Mouse (Mus musculus) myocyte (in vitro differentiated cells): ENCODE data around the gene Hmcn2. TPM values are rescaled to one million over a fixed set of nuclear protein-coding genes. Genes with fewer than 3 reads are reported as not detected.

Source experiments
- H3K27me3 ChIP-seq: one replicate; pipeline ENCODE4 v1.6.1; 2011; ENCODE audit not compliant: control insufficient read depth, insufficient read depth, insufficient read length
- H3K36me3 ChIP-seq: one replicate; pipeline ENCODE4 v1.6.1; 2011; ENCODE audit not compliant: control insufficient read depth, insufficient read depth
- H3K4me2 ChIP-seq: one replicate; pipeline ENCODE4 v1.6.1; 2011; ENCODE audit warnings: low read depth, control low read depth
- H3K4me3 ChIP-seq: one replicate; pipeline ENCODE4 v1.5.1; 2011; ENCODE audit warnings: mild to moderate bottlenecking, control low read depth, moderate library complexity
- H3K79me2 ChIP-seq: one replicate; pipeline ENCODE4 v1.6.1; 2011; ENCODE audit not compliant: control insufficient read depth, insufficient read depth
- H3ac ChIP-seq: one replicate; pipeline ENCODE4 v1.6.1; 2011; ENCODE audit not compliant: control insufficient read depth, insufficient read length
- CEBPB ChIP-seq: IDR thresholded peaks from 2 replicates; pipeline ENCODE4 v1.6.1; 2011; ENCODE audit warnings: mild to moderate bottlenecking, moderate library complexity; ENCODE audit not compliant: poor library complexity, insufficient read depth, severe bottlenecking
- E2F4 ChIP-seq: IDR thresholded peaks from one replicate; pipeline ENCODE4 v1.6.1; 2011; ENCODE audit warnings: mild to moderate bottlenecking, control low read depth, moderate library complexity; ENCODE audit not compliant: insufficient read depth
- MAX ChIP-seq: IDR thresholded peaks from one replicate; pipeline ENCODE4 v1.6.1; 2011; ENCODE audit warnings: low read depth, mild to moderate bottlenecking, control low read depth
- MYOD1 ChIP-seq, 3 experiments: IDR thresholded peaks; one replicate each; pipeline ENCODE4 v1.6.1; 2011; ENCODE audit warnings: control low read depth in 2 of 3, low read depth in 2 of 3, mild to moderate bottlenecking in 2 of 3, moderate library complexity in 1 of 3; ENCODE audit not compliant: insufficient read length in 2 of 3, control insufficient read depth in 1 of 3
- MYOG ChIP-seq, 3 experiments: IDR thresholded peaks; one replicate each; pipeline ENCODE4 v1.6.1; 2011; ENCODE audit warnings: control low read depth in 2 of 3, low read depth in 2 of 3, mild to moderate bottlenecking in 2 of 3; ENCODE audit not compliant: insufficient read length in 2 of 3, control insufficient read depth in 1 of 3, insufficient read depth in 1 of 3
- POLR2A ChIP-seq: IDR thresholded peaks from one replicate; pipeline ENCODE4 v1.6.1; 2011; ENCODE audit warnings: low read depth, mild to moderate bottlenecking, control low read depth, moderate library complexity; ENCODE audit not compliant: insufficient read length
- POLR2AphosphoS2 ChIP-seq: IDR thresholded peaks from one replicate; pipeline ENCODE4 v1.6.1; 2011; ENCODE audit warnings: low read depth, control low read depth; ENCODE audit not compliant: insufficient read length
- REST ChIP-seq: IDR thresholded peaks from one replicate; pipeline ENCODE4 v1.6.1; 2011; ENCODE audit warnings: mild to moderate bottlenecking, control low read depth, moderate library complexity; ENCODE audit not compliant: insufficient read depth, insufficient read length
- SRF ChIP-seq: IDR thresholded peaks from one replicate; pipeline ENCODE4 v1.6.1; 2011; ENCODE audit warnings: low read depth; ENCODE audit not compliant: control insufficient read depth, insufficient read length
- TCF12 ChIP-seq: IDR thresholded peaks from one replicate; pipeline ENCODE4 v1.6.1; 2011; ENCODE audit warnings: mild to moderate bottlenecking, control low read depth; ENCODE audit not compliant: poor library complexity, insufficient read depth, severe bottlenecking
- TCF3 ChIP-seq: IDR thresholded peaks from one replicate; pipeline ENCODE4 v1.6.1; 2011; ENCODE audit warnings: low read depth, control low read depth; ENCODE audit not compliant: insufficient read length
- USF1 ChIP-seq: IDR thresholded peaks from one replicate; pipeline ENCODE4 v1.6.1; 2011; ENCODE audit warnings: low read depth, mild to moderate bottlenecking, control low read depth, moderate library complexity
- polyA plus RNA-seq: library from polyadenylated mRNA; unstranded; fragments of >200 nt; fragmentation: generic; extraction: Trizol; gene quantifications from one replicate; pipeline ENCODE4 v1.2.1, GENCODE M21; 2012; ENCODE audit warnings: missing spikeins

The Hmcn2 gene
- polyA plus RNA-seq = 2.6 TPM

GRCm38 (mm10) chr2:31314007-31314465 lies at the start of gene Hmcn2:
Gene Hmcn2 (plus strand): TSS chr2:31314415.
- H3K36me3 ChIP-seq = no peaks in the 10 kb centered on the region
- H3K27me3 ChIP-seq = peaks cover 92% of the 10 kb centered on the region
- TF ChIP-seq TCF3 (no peak), SRF (no peak), E2F4 (no peak), REST (no peak), CEBPB (no peak), MYOD1 (IDR thresholded peaks at IDR 0.05; ENCODE audit: control insufficient read depth in 1 of 3, insufficient read length in 2 of 3, low read depth in 2 of 3) (no peak)
- no peak within 1 kb of the TSS for H3ac ChIP-seq
- no peak within 1 kb of the TSS for H3K4me2 ChIP-seq
- H3K4me3 ChIP-seq = no peak within 1 kb of the TSS
- no peaks in the 10 kb centered on the region for H3K79me2 ChIP-seq

- TF ChIP-seq MYOD1 (IDR thresholded peaks at IDR 0.05; ENCODE audit: control insufficient read depth in 1 of 3, insufficient read length in 2 of 3, low read depth in 2 of 3) = no peak
- no peak for TF ChIP-seq POLR2AphosphoS2
- TF ChIP-seq MAX = no peak
- TF ChIP-seq SRF = no peak
- no peak for TF ChIP-seq E2F4
- TF ChIP-seq MYOG (IDR thresholded peaks at IDR 0.05; ENCODE audit: control insufficient read depth in 1 of 3, insufficient read depth in 1 of 3, insufficient read length in 2 of 3, low read depth in 2 of 3) = no peak
- no peak for TF ChIP-seq USF1
- no peak for TF ChIP-seq POLR2A
- no peak for TF ChIP-seq REST
- TF ChIP-seq TCF3 = no peak
- TF ChIP-seq CEBPB = no peak
- H3ac ChIP-seq = no peak overlapping the region
- peaks cover 34% of the 10 kb centered on the region for H3K79me2 ChIP-seq
- H3K36me3 ChIP-seq = no peaks in the 10 kb centered on the region
- no peak overlapping the region for H3K4me2 ChIP-seq
- H3K27me3 ChIP-seq = no peaks in the 10 kb centered on the region
- H3K4me3 ChIP-seq = no peak overlapping the region
These were observed 46.8 kb upstream of the Hmcn2 start for GRCm38 (mm10) chr2:31267447-31267846.

- no peak overlapping the region for H3K4me2 ChIP-seq
- H3K79me2 ChIP-seq = peaks cover 34% of the 10 kb centered on the region
- H3K4me3 ChIP-seq = no peak overlapping the region
- H3K27me3 ChIP-seq = no peaks in the 10 kb centered on the region
- no peak overlapping the region for H3ac ChIP-seq
- no peak for TF ChIP-seq TCF3
- no peak for TF ChIP-seq MYOG (IDR thresholded peaks at IDR 0.05; ENCODE audit: control insufficient read depth in 1 of 3, insufficient read depth in 1 of 3, insufficient read length in 2 of 3, low read depth in 2 of 3)
- no peak for TF ChIP-seq MYOD1 (IDR thresholded peaks at IDR 0.05; ENCODE audit: control insufficient read depth in 1 of 3, insufficient read length in 2 of 3, low read depth in 2 of 3)
- no peak for TF ChIP-seq USF1
- TF ChIP-seq TCF12 = no peak
- TF ChIP-seq REST = no peak
- no peak for TF ChIP-seq POLR2A
- no peak for TF ChIP-seq MAX
- TF ChIP-seq E2F4 = no peak
- H3K36me3 ChIP-seq = no peaks in the 10 kb centered on the region
These were observed 45.6 kb upstream of the Hmcn2 start for GRCm38 (mm10) chr2:31268631-31269030.

GRCm38 (mm10) chr2:31269188-31269587 lies 45.0 kb upstream of the Hmcn2 start:
- no peaks in the 10 kb centered on the region for H3K36me3 ChIP-seq
- TF ChIP-seq SRF = no peak
- no peak for TF ChIP-seq TCF3
- TF ChIP-seq MAX = no peak
- no peak for TF ChIP-seq POLR2A
- TF ChIP-seq REST = no peak
- no peak for TF ChIP-seq MYOG (IDR thresholded peaks at IDR 0.05; ENCODE audit: control insufficient read depth in 1 of 3, insufficient read depth in 1 of 3, insufficient read length in 2 of 3, low read depth in 2 of 3)
- no peak for TF ChIP-seq CEBPB
- TF ChIP-seq TCF12 = no peak
- TF ChIP-seq MYOD1 (IDR thresholded peaks at IDR 0.05; ENCODE audit: control insufficient read depth in 1 of 3, insufficient read length in 2 of 3, low read depth in 2 of 3) = no peak
- H3ac ChIP-seq = no peak overlapping the region
- H3K27me3 ChIP-seq = no peaks in the 10 kb centered on the region
- peaks cover 34% of the 10 kb centered on the region for H3K79me2 ChIP-seq
- no peak overlapping the region for H3K4me3 ChIP-seq
- H3K4me2 ChIP-seq = no peak overlapping the region

- no peak overlapping the region for H3ac ChIP-seq
- H3K4me3 ChIP-seq = no peak overlapping the region
- peaks cover 34% of the 10 kb centered on the region for H3K79me2 ChIP-seq
- no peaks in the 10 kb centered on the region for H3K27me3 ChIP-seq
- H3K36me3 ChIP-seq = no peaks in the 10 kb centered on the region
- TF ChIP-seq CEBPB = no peak
- no peak for TF ChIP-seq E2F4
- no peak for TF ChIP-seq MYOG (IDR thresholded peaks at IDR 0.05; ENCODE audit: control insufficient read depth in 1 of 3, insufficient read depth in 1 of 3, insufficient read length in 2 of 3, low read depth in 2 of 3)
- no peak for TF ChIP-seq REST
- TF ChIP-seq POLR2A = no peak
- TF ChIP-seq TCF3 = no peak
- no peak for TF ChIP-seq POLR2AphosphoS2
- no peak overlapping the region for H3K4me2 ChIP-seq
These were observed 44.4 kb upstream of the Hmcn2 start for GRCm38 (mm10) chr2:31269847-31270246.
